Mouse (Mus musculus) myocyte (in vitro differentiated cells): Measurements from ENCODE around the gene Cog3.

Source experiments
- CEBPB ChIP-seq: IDR thresholded peaks from 2 replicates; pipeline ENCODE4 v1.6.1; 2011; ENCODE audit warnings: mild to moderate bottlenecking, moderate library complexity; ENCODE audit not compliant: poor library complexity, insufficient read depth, severe bottlenecking
- E2F4 ChIP-seq: IDR thresholded peaks from one replicate; pipeline ENCODE4 v1.6.1; 2011; ENCODE audit warnings: mild to moderate bottlenecking, control low read depth, moderate library complexity; ENCODE audit not compliant: insufficient read depth
- MAX ChIP-seq: IDR thresholded peaks from one replicate; pipeline ENCODE4 v1.6.1; 2011; ENCODE audit warnings: low read depth, mild to moderate bottlenecking, control low read depth
- MYOD1 ChIP-seq, 3 experiments: IDR thresholded peaks; one replicate each; pipeline ENCODE4 v1.6.1; 2011; ENCODE audit warnings: control low read depth in 2 of 3, low read depth in 2 of 3, mild to moderate bottlenecking in 2 of 3, moderate library complexity in 1 of 3; ENCODE audit not compliant: insufficient read length in 2 of 3, control insufficient read depth in 1 of 3
- MYOG ChIP-seq, 3 experiments: IDR thresholded peaks; one replicate each; pipeline ENCODE4 v1.6.1; 2011; ENCODE audit warnings: control low read depth in 2 of 3, low read depth in 2 of 3, mild to moderate bottlenecking in 2 of 3; ENCODE audit not compliant: insufficient read length in 2 of 3, control insufficient read depth in 1 of 3, insufficient read depth in 1 of 3
- POLR2A ChIP-seq: IDR thresholded peaks from one replicate; pipeline ENCODE4 v1.6.1; 2011; ENCODE audit warnings: low read depth, mild to moderate bottlenecking, control low read depth, moderate library complexity; ENCODE audit not compliant: insufficient read length

DNA sequence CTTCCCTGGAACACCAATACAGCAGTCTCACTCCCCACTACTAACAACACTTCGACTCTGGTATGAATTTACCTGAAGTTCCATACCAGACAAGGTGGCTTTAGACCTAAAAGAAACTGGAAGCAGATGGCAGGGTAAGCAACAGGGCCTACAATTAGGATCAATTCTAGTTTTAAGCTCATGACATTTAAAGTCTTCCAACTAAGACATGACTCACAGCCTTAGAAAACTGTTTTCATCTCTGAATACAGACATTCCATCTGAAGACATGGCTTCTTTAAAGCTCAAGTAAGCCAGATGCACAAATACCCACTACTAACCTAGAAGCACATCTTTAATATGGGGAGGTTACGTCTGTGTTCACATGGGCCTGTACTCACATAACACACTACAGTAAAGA, 6.4 kb downstream of the Cog3 start:
- TF ChIP-seq POLR2A (no peak), MAX (no peak), MYOG (IDR thresholded peaks at IDR 0.05; ENCODE audit: control insufficient read depth in 1 of 3, insufficient read depth in 1 of 3, insufficient read length in 2 of 3, low read depth in 2 of 3) (no peak), CEBPB (no peak), E2F4 (no peak), MYOD1 (IDR thresholded peaks at IDR 0.05; ENCODE audit: control insufficient read depth in 1 of 3, insufficient read length in 2 of 3, low read depth in 2 of 3) (no peak)
